Mouse (Mus musculus): ENCODE measurements around the gene Trim11.
A peak's percentile ranks its signal among the peaks of the same experiment; 100 is the strongest.

Gene Trim11

GRCm38 (mm10) chr11:58955868-58956257, 22.0 kb upstream of the Trim11 start:
- DNase-seq (ENCODE audit: low read depth): no peak

GRCm38 (mm10) chr11:58957226-58957914, 20.5 kb upstream of the Trim11 start:
- no peak for DNase-seq (ENCODE audit: low read depth)

- no peak for DNase-seq (ENCODE audit: low read depth)
Observed at GRCm38 (mm10) chr11:58958536-58958935, 19.4 kb upstream of the Trim11 start.

GRCm38 (mm10) chr11:58959186-58959825, 18.6 kb upstream of the Trim11 start:
- DNase-seq (ENCODE audit: low read depth): peak; percentile 33

GRCm38 (mm10) chr11:58959921-58960465, 17.9 kb upstream of the Trim11 start:
- DNase-seq (ENCODE audit: low read depth): peak; percentile 90

GRCm38 (mm10) chr11:58961364-58962177, 16.3 kb upstream of the Trim11 start:
- DNase-seq (ENCODE audit: low read depth): no peak

- no peak for DNase-seq (ENCODE audit: low read depth)
Observed at GRCm38 (mm10) chr11:58963543-58963942, 14.3 kb upstream of the Trim11 start.

- DNase-seq (ENCODE audit: low read depth): no peak
Observed at GRCm38 (mm10) chr11:58964216-58964615, 13.7 kb upstream of the Trim11 start.

GRCm38 (mm10) chr11:58965001-58965760, 12.7 kb upstream of the Trim11 start:
- DNase-seq (ENCODE audit: low read depth): no peak

- DNase-seq (ENCODE audit: low read depth): peak; percentile 70
Observed at GRCm38 (mm10) chr11:58967346-58967745, 10.5 kb upstream of the Trim11 start.

GRCm38 (mm10) chr11:58968551-58968950, 9.3 kb upstream of the Trim11 start:
- DNase-seq (ENCODE audit: low read depth): no peak

GRCm38 (mm10) chr11:58969027-58969426, 8.9 kb upstream of the Trim11 start:
- DNase-seq (ENCODE audit: low read depth): no peak

- DNase-seq (ENCODE audit: low read depth): no peak
Observed at GRCm38 (mm10) chr11:58969659-58970058, 8.2 kb upstream of the Trim11 start.

GRCm38 (mm10) chr11:58970831-58971530, 6.9 kb upstream of the Trim11 start:
- DNase-seq (ENCODE audit: low read depth): no peak

GRCm38 (mm10) chr11:58971796-58972195, 6.1 kb upstream of the Trim11 start:
- no peak for DNase-seq (ENCODE audit: low read depth)

GRCm38 (mm10) chr11:58974414-58974813, 3.5 kb upstream of the Trim11 start:
- no peak for DNase-seq (ENCODE audit: low read depth)

- no peak for DNase-seq (ENCODE audit: low read depth)
Observed at GRCm38 (mm10) chr11:58977150-58977549, 743 bp upstream of the Trim11 start.

- no peak for DNase-seq (ENCODE audit: low read depth)
Observed at GRCm38 (mm10) chr11:58977607-58978026, 276 bp upstream of the Trim11 start.

GRCm38 (mm10) chr11:58978706-58979030, 775 bp downstream of the Trim11 start:
- DNase-seq (ENCODE audit: low read depth): no peak

- no peak for DNase-seq (ENCODE audit: low read depth)
Observed at GRCm38 (mm10) chr11:58979183-58979582, 1.3 kb downstream of the Trim11 start.

GRCm38 (mm10) chr11:58979661-58980060, 1.8 kb downstream of the Trim11 start:
- DNase-seq (ENCODE audit: low read depth): no peak
